Mouse (Mus musculus) brain, embryonic 14.5 days (tissue): ENCODE data around the gene Mbd4.

Source experiments
- CTCF ChIP-seq: fragments of 200-500 bp; IDR thresholded peaks from 2 replicates; pipeline ENCODE4 v1.5.1; 2012; ENCODE audit warnings: inconsistent platforms, mild to moderate bottlenecking, moderate library complexity, borderline replicate concordance; ENCODE audit not compliant: insufficient read depth, insufficient read length; ENCODE audit errors: extremely low read depth
- POLR2A ChIP-seq: fragments of 200-500 bp; IDR thresholded peaks from 2 replicates; pipeline ENCODE4 v1.6.1; 2012; ENCODE audit warnings: mild to moderate bottlenecking, inconsistent platforms, borderline replicate concordance; ENCODE audit not compliant: poor library complexity, insufficient read depth, insufficient read length, severe bottlenecking; ENCODE audit errors: extremely low read depth

DNA sequence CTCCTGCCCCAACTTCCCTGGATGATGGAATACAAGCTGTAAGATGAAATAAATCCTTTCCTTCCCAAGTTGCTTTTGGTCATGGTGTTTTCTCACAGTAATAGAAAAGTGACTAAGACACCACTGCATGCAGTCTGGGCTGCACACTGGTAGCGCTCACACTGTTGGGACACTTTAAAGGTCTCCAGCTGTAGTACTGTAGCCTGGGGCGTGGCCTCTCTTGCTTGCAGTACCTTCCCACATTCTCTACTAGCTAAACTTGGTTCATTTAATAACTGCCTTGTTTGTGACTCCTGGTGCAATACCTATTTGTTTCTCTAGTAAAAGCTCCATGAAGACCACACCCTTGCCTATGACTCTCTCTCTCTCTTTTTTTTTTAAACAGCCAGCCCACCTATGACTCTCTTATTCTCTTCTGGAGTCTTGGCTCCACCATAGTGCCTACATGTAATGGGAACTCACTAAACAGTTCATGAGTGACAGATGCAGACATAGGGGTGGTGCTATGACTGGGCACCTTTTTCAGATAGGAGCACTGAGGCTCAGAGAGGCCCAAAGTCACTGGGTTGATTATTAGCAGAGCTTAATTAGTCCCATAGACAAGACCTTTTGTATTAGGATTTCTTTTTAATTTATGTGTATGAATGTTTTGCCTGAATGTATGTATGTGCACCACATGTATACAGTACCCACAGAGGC, 20.9 kb downstream of the Mbd4 start:
- no peak for TF ChIP-seq CTCF
- TF ChIP-seq POLR2A = no peak
